Mouse (Mus musculus) cerebellum, postnatal 14 days (tissue): ENCODE data around the gene Arhgef7.
"Not testable (repeated sequence)": the region's sequence is repeated elsewhere in the genome, so short reads cannot be mapped to it uniquely, and the experiment has no call there.

Experiments used
- DNase-seq, 2 experiments: peaks; one replicate each; pipeline ENCODE4 v3.0.0; 2021; ENCODE audit warnings: mixed read lengths in 2 of 2

Arhgef7 gene

DNA sequence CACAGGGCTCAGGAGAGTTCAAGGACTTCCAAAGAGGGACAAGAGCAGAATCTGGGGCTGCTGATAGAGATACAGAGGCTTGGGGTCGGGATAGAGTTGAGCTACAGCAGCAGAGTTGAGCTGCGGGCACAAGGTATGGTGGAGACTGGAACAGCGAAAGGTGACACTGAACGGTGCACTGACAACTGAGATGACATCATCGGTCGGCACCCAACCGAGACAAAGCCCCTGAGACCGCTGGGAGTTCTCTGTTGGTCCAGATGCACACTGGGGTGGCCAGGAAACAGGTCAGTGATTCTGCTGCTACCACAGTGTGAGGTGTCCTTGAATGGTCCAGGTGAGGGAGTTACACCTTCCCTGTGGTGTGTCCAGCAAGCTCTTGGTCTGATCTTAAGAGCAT, 115.2 kb downstream of the Arhgef7 start:
- DNase-seq: no peak

DNA sequence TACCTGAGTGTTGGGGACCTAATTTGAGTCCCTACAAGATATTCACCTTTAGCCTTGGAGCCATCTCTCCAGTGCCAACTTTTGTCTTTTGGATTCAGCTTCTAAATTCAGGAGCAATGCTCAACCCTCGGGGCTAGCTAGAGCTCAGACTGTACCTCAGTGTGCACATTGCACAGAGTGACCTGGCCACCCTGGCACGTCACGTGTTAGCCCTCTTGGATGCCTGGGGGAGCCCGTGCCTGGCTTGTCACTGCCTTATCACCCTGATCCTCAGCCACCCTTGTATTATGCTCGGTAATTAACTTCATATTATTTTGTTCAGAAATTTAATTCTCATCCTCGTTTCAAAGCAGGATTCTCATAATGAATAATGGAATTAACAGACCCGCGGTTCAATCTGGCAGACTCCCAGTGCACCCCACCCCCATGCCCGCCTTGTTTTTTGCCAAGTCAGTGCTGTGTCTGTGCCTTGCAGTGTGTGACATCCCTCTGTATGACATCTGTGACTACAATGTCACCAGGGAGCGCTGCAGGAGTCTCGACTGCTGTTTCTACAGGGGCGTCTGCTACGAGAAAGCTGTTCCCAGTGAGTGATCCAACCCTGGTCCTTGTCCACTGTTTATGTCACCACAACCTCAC, 116.3 kb downstream of the Arhgef7 start:
- DNase-seq: peak in 1 of 2 experiments; percentile 53

DNA sequence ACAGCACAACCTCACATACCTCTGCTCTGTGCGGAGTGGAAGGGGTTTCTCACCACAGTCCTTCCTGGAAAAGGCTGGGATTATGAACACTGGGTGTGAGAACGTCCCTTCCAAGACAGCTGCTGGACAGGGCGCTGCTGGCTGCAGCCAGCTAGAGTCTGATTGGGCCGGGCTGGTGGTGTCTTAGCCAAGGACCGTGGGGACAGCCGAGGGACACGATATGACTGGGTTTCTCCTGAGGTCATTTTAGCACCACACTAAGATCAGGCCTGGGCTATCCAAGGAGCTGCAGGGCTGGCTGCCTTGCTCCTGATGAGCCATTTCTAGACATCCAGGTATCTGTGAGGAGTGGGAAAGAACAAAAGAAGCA, 116.8 kb downstream of the Arhgef7 start:
- DNase-seq: no peak

DNA sequence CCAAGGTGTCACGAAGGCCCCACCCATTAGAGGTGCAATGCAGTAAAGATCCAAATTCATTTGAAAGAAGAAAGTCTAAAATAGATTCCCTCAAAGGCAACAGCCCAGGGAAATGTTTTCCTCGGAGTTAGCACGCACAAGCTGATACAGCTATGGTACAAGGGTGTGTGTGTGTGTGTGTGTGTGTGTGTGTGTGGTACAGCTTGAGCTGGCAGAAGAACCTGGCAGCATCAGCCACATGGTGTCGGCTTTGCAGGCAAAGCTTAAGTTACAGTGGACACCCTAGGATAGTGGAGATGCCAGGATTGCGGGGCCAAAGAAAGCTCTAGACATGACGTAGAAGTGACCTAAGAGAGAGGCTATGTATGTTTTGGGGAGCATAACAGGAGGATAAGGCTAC, 119.3 kb downstream of the Arhgef7 start:
- DNase-seq: no peak

DNA sequence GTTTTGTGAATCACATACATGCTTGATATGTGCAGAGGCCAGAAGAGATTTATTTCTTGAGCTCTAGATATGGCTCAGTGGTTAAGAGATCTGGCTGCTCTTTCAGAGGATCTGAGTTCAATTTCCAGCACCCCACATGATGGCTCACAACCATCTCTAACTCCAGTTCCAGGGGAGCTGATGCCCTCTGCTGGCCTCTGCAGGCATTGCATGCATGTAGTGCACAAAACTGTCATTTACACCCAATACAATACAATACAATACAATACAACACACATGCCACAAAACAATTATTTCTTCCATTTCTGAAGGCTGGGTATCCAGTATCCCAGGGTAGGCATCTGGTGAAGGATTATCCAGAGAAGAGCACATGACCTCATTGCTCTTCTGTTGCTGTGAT, 140.3 kb downstream of the Arhgef7 start:
- no peak for DNase-seq

DNA sequence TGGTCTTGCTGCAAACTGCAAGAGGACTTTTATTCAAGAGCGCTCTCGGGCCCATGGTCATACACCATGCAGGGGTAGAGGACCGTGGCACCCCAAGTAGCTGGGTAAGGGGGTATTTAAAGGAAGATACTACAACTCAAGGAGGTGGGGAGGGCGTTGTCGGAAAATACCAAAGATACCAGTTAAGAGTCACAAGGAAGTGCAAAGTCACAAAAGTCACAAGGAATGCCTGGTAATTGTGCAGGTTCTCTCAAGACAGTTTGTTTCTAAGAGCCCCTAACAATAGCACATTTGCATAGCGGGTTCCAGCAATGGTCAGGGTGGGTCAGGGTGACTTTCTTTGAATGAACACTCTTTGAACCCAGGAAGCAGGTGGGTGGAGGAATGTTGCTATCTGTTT, 146.7 kb downstream of the Arhgef7 start:
- not testable (repeated sequence) for DNase-seq

DNA sequence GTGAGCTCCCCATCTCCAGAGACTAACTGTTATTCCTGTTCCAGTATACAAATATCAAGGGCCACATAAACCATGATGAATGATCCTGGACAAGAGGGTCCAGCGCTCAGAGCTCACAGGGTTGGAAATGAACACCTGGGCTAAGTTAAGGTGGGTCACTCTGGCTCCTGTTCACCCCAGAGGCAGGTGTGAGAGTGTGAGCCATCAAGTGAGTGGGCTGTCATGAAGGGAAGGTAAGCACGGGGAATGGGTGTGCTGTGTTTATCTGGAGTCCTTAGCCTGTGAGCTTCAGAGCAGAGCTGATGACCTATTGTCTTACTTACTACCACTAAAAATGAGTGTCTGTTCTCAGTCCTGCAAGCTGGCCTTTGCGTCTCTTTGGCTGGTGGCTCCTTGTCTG, 157.1 kb downstream of the Arhgef7 start:
- no peak for DNase-seq
